Mouse (Mus musculus) heart, embryonic 13.5 days (tissue): ENCODE data around the gene Sapcd1. TPM values are rescaled to one million over a fixed set of nuclear protein-coding genes. Genes with fewer than 3 reads are reported as not detected.

Source experiments
- ATAC-seq: fragments of 200-750 bp; cut with Nextera tagmentation; 2 replicates; pipeline ENCODE4 v1.8.0; 2017; ENCODE audit warnings: moderate TSS enrichment; ENCODE audit not compliant: insufficient number of reproducible peaks, low FRiP score, low TSS enrichment; ENCODE audit errors: extremely low read depth
- H3K27ac ChIP-seq: fragments of 300-500 bp; sonication (generic); replicated peaks from 2 replicates; pipeline ENCODE4 v1.5.1; 2015; ENCODE audit warnings: moderate library complexity, mild to moderate bottlenecking, inconsistent platforms
- H3K27me3 ChIP-seq: fragments of 300-500 bp; sonication (generic); replicated peaks from 2 replicates; pipeline ENCODE4 v1.6.1; 2015; ENCODE audit warnings: mild to moderate bottlenecking, inconsistent platforms
- H3K36me3 ChIP-seq: fragments of 300-500 bp; sonication (generic); 2 replicates; pipeline ENCODE4 v1.6.1; 2015; ENCODE audit warnings: mild to moderate bottlenecking, inconsistent platforms
- H3K4me1 ChIP-seq: fragments of 300-500 bp; sonication (generic); 2 replicates; pipeline ENCODE4 v1.6.1; 2015; ENCODE audit warnings: inconsistent platforms
- H3K4me2 ChIP-seq: fragments of 300-500 bp; sonication (generic); 2 replicates; pipeline ENCODE4 v1.6.1; 2015; ENCODE audit warnings: inconsistent platforms, mild to moderate bottlenecking, moderate library complexity
- H3K4me3 ChIP-seq: fragments of 300-500 bp; sonication (generic); 2 replicates; pipeline ENCODE4 v1.5.1; 2015; ENCODE audit warnings: moderate library complexity, mild to moderate bottlenecking, inconsistent platforms
- H3K9ac ChIP-seq: fragments of 300-500 bp; sonication (generic); 2 replicates; pipeline ENCODE4 v1.6.1; 2015; ENCODE audit warnings: inconsistent platforms, mild to moderate bottlenecking, moderate library complexity
- H3K9me3 ChIP-seq: fragments of 300-500 bp; sonication (generic); 2 replicates; pipeline ENCODE4 v1.6.1; 2016; ENCODE audit warnings: inconsistent platforms
- WGBS: fragments of 180-500 bp; shearing (Covaris S2); methylation state at CpG from one replicate; pipeline ENCODE4 v1.1.7; 2015; ENCODE audit warnings: mixed read lengths; 5-methylcytosine and 5-hydroxymethylcytosine counted together
- polyA plus RNA-seq: library from polyadenylated mRNA; unstranded; fragments of >200 nt; fragmentation: Nextera tagmentation; extraction: Ambion mirVana; gene quantifications from 2 replicates; pipeline ENCODE4 v1.2.1, GENCODE M21; 2015

Gene Sapcd1
- 3.2 and 4.2 TPM in 2 replicates for polyA plus RNA-seq

DNA sequence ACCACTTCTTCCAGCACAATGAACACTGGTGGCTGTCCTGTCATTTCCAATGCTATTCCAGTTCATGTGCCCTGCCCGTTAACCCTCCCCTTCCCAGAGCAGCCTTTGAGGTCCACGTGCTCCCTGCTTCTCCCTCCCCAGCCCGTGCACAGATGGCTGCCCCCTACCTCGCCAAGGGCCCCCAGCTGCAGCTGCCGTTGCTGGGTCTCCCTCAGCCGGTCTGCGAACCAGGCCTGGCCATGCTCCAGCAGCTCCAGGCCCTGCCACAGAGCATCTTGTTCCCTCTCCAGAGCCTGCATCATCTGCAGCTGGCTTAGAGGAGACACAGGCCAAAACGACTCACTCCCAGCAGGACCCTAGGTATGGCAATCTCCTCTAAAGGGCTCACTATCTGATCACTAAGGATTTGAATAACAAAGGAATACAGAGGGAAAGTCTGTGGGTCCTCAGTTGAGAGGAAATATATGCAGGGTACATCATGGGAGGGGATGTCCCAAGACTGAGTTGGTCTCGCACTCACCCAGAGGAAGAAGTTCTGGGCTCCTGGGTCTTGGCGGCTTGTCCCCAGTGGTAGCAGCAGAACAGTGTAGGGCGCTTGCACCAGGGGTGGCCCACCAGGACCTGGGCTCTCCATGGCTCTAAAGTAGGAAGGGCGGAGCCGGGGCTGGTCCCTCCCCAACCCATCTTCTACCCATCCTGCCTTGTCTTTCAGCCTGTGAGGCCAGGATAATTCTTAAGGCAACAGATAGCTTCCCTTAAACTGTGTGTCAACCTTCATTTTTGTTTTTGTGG lies at the start of gene Sapcd1:
Gene Sapcd1 (minus strand): TSS at position 740 of the 792 bp plus-strand sequence.
- 0 out of 2 replicates have a peak within 1 kb of the TSS, but pooled peaks have one; percentile 6 for H3K4me3 ChIP-seq
- no peaks in the 10 kb centered on the region for H3K9me3 ChIP-seq
- peaks cover 63% of the 10 kb centered on the region for H3K4me1 ChIP-seq
- H3K9ac ChIP-seq: peak within 1 kb of the TSS; percentile 53
- H3K27me3 ChIP-seq: 0 out of 2 replicates have a peak, but pooled peaks cover 4% of the 10 kb centered on the region
- H3K36me3 ChIP-seq: no peaks in the 10 kb centered on the region
- 37% methylated on average over 13 of the region's 13 CpGs for WGBS
- peak within 1 kb of the TSS; percentile 36 for H3K4me2 ChIP-seq
- no peak for ATAC-seq
- 0 out of 2 replicates have a peak within 1 kb of the TSS, but pooled peaks have one; percentile 21 for H3K27ac ChIP-seq

DNA sequence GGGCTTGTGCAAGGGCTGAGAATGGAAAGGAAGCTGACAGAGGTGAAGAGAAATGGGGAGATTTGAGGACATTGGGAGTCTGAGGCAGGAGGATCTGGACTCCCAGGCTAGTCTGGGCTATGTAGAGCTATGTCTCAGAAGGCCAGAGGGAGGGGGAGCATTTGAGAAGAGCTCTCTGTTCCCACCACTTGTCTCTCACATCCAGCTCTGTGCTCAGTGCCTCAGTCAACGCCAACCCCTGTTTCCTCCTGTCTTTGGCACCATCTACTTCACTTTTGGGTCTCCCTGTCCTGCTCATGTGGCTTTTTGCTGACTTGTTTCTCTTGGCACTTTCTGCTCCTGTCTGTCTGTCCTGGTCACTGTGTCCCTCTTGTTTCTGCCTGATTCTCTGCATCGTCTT lies 49.5 kb upstream of the Sapcd1 start:
- peaks cover 20% of the 10 kb centered on the region for H3K27me3 ChIP-seq
- H3K27ac ChIP-seq: peak overlapping the region; percentile 13; the same call in 1 of the 2 replicates
- H3K4me2 ChIP-seq: peak overlapping the region; percentile 67
- H3K4me1 ChIP-seq: peaks cover 29% of the 10 kb centered on the region
- 36% methylated on average over 2 of the region's 2 CpGs for WGBS
- H3K36me3 ChIP-seq: no peaks in the 10 kb centered on the region
- H3K4me3 ChIP-seq: peak overlapping the region; percentile 41
- no peak for ATAC-seq
- peak overlapping the region; percentile 70 for H3K9ac ChIP-seq
- H3K9me3 ChIP-seq: peaks cover 2% of the 10 kb centered on the region; the same call in 1 of the 2 replicates

DNA sequence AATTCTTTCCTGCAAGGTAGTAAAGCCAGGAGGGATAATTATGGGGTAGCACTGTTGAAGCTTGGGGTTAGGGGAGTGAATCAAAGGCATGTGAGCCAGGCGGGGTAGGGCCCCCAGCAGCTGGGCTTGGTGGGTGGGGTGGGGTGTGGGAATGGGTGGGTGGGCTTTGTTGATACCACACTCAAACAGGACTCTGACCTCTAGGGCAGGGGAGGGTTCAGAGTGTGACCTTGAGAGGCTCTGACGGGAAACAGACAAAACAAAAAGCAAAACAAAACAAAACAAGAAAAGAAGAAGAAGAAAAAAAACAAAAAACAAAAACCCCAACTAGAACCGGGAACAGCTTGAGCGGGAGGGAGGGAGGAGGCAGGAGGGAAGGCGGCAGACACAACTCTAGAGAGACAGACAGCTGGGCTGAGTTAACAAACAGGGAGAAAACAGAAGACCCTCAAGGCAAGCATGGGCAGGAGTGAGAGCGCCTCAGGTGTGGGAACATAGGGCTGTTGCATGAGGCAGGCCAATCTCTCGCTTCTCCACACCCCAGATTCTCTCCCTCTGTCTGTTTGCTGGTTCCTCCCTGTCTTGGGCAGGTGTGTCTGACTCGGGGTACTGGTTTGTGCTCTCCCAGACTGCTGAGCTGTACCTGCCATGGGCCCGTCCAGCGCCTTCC lies 48.8 kb upstream of the Sapcd1 start, which contains the start of gene Ly6g6e:
Gene Ly6g6e (plus strand): TSS at position 396 of the 670 bp plus-strand sequence.
- H3K4me3 ChIP-seq: peak within 1 kb of the TSS; percentile 41
- peaks cover 29% of the 10 kb centered on the region for H3K4me1 ChIP-seq
- WGBS: 36% methylated on average over 10 of the region's 10 CpGs
- H3K27ac ChIP-seq: peak within 1 kb of the TSS; percentile 13; the same call in 1 of the 2 replicates
- H3K4me2 ChIP-seq: peak within 1 kb of the TSS; percentile 67
- no peak for ATAC-seq
- H3K9me3 ChIP-seq: peaks cover 2% of the 10 kb centered on the region; the same call in 1 of the 2 replicates
- peaks cover 15% of the 10 kb centered on the region for H3K27me3 ChIP-seq
- H3K36me3 ChIP-seq: no peaks in the 10 kb centered on the region
- H3K9ac ChIP-seq: peak within 1 kb of the TSS; percentile 70

DNA sequence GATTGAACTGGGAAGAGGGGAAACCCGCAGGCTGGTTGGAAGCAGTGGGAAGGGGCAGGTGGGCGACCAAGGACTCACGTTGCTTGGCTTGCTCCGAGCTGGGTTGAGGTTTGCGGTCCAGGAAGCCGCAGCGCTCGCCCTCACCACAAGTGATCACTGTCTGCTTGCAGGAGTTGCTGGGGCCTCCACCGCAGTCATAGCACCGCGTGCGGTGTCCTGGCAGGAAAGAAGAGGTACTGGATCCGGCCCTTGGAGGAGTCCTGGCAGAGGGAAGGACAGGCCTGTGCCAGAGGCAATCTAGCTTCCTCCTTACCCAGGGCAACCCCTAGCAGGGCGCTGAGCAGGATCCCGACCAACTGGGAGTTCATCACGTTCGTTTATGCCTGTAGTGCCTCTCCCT lies 46.3 kb upstream of the Sapcd1 start:
- no peak overlapping the region for H3K27ac ChIP-seq
- no peak for ATAC-seq
- peaks cover 22% of the 10 kb centered on the region for H3K4me1 ChIP-seq
- H3K27me3 ChIP-seq: peaks cover 11% of the 10 kb centered on the region
- no peak overlapping the region for H3K4me2 ChIP-seq
- H3K4me3 ChIP-seq: no peak overlapping the region
- H3K9ac ChIP-seq: 0 out of 2 replicates have a peak overlapping the region, but pooled peaks have one; percentile 37
- WGBS: 49% methylated on average over 17 of the region's 17 CpGs
- H3K36me3 ChIP-seq: no peaks in the 10 kb centered on the region
- peaks cover 2% of the 10 kb centered on the region; the same call in 1 of the 2 replicates for H3K9me3 ChIP-seq

DNA sequence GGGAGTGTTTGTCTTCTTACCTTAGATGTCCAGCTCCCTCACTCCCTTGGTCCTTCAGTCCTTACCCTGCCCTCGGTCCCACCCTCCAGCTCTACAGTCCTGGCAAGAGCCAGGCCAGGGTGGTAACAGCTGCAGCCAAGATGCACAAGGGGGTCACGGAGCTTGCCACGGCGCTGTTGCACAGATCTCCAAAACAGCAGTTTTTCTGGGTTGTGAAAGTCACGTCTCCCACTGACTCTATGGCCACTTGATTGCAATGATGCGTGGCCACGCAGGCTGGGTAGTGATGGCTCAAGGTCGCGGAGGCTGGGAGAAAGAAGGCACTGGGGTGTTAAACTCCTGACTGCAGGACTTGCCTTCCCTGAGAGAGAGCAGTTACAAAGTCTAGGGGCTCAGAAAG lies 43.6 kb upstream of the Sapcd1 start:
- Histone ChIP-seq H3K27me3 (peaks cover 32% of the 10 kb centered on the region), H3K4me3 (no peak overlapping the region), H3K36me3 (no peaks in the 10 kb centered on the region), H3K4me1 (peaks cover 6% of the 10 kb centered on the region; the same call in 1 of the 2 replicates), H3K27ac (no peak overlapping the region), H3K4me2 (no peak overlapping the region), H3K9me3 (peaks cover 2% of the 10 kb centered on the region; the same call in 1 of the 2 replicates), H3K9ac (no peak overlapping the region)
- 71% methylated on average over 9 of the region's 9 CpGs for WGBS
- ATAC-seq: no peak

DNA sequence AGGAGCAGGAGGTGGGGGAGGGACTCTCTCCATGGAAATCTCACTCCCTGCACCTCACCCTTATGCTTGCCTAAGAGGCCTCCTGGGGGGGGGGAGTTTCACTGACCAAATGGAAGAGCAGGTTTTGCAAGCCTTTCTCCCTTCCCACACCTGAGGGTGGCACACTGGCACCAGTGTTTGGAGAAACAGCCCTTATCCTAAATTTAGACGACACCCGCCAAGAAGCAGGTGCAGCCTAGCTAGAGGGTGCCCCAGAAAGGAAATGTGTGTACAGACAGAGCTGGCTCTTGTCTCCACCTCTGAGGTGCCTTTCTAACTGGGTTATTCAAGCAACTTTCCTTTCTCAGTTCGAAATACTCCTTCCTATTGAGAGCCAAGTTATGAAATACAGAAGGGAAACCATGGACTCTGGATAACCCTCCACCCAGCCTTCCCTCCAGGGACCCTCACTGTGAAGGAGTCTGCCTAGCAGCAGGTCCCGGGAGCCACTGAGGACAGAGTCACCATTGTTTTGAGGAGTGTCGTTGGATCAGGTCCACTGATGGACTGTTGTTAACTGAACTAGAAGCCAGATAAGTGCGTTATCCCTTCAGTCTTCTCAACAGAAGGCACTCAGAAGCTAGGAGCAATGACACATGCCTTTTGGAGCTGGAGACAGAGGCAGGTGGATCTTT lies 42.9 kb upstream of the Sapcd1 start:
- H3K27ac ChIP-seq: no peak overlapping the region
- 38% methylated on average over 6 of the region's 6 CpGs for WGBS

DNA sequence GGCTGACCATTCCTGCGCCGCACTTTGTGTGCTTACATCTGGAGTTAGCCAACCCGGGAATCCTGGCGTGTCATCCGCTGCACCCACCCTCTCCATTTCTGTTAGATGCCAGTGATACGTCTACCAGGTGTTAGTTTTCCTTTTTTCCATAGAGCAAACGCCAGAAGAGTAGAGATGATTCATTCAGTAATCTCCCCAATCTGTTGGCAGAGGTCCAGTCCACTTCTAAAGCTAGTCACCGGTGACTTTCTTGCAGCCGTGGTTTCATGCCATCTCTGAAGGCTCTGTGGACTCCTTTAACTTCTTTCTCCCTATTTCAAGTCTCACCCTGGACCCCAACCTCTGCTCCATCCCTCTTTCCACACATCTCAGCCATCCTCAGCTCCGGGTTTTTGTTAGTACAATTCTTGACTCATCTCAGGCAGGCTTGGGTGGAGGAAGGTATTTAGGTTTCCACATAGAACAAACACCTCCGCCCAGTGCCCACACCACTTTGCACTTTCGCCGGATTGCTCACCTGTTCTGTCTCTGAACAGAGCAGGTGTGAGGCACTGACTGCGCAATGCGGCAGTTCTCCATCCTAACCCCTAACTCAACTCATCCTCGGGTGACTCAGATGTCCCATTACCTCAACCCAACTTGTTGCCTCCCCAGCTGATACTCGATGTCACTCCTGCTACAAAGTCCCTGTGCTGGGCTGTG lies 40.5 kb upstream of the Sapcd1 start:
- ATAC-seq: no peak
- no peak overlapping the region for H3K9ac ChIP-seq
- 69% methylated on average over 17 of the region's 17 CpGs for WGBS
- H3K4me2 ChIP-seq: no peak overlapping the region
- peaks cover 28% of the 10 kb centered on the region for H3K4me1 ChIP-seq
- H3K27ac ChIP-seq: no peak overlapping the region
- no peak overlapping the region for H3K4me3 ChIP-seq
- peaks cover 63% of the 10 kb centered on the region for H3K27me3 ChIP-seq
- no peaks in the 10 kb centered on the region for H3K9me3 ChIP-seq
- 0 out of 2 replicates have a peak, but pooled peaks cover under 1% of the 10 kb centered on the region for H3K36me3 ChIP-seq

More for the DNA sequence above, 42.9 kb upstream of the Sapcd1 start:
- Histone ChIP-seq H3K4me2 (no peak overlapping the region), H3K4me3 (no peak overlapping the region), H3K27me3 (peaks cover 40% of the 10 kb centered on the region), H3K4me1 (peaks cover 11% of the 10 kb centered on the region), H3K9ac (no peak overlapping the region), H3K9me3 (peaks cover 2% of the 10 kb centered on the region; the same call in 1 of the 2 replicates), H3K36me3 (no peaks in the 10 kb centered on the region)
- no peak for ATAC-seq

DNA sequence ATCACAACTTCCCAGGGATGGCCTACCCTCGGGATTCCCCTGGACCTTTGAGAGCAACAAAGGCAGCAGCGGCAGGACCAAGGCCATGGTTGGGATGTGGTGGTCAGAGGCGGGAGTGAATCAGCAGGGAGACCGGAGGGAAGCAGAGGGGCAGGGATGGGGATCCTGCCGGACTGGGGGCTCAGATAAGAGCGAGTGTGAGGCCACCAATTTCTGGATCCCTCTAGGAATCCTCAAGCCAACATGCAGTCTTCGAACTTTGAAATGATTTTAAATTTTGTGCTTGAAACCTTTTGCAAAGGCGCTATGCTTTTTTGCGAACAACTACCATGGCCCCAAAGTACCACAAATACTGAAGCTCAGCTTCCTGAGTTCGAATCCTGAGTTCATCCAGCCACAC lies 38.3 kb upstream of the Sapcd1 start, which contains the start of gene Mpig6b:
Gene Mpig6b (minus strand): TSS at position 101 of the 400 bp plus-strand sequence.
- H3K4me3 ChIP-seq: peak within 1 kb of the TSS; percentile 47
- no peak for ATAC-seq
- H3K9ac ChIP-seq: peak within 1 kb of the TSS; percentile 71
- peaks cover 35% of the 10 kb centered on the region for H3K4me1 ChIP-seq
- peaks cover 23% of the 10 kb centered on the region for H3K36me3 ChIP-seq
- H3K27ac ChIP-seq: no peak within 1 kb of the TSS
- H3K9me3 ChIP-seq: no peaks in the 10 kb centered on the region
- peak within 1 kb of the TSS; percentile 77 for H3K4me2 ChIP-seq
- peaks cover 67% of the 10 kb centered on the region for H3K27me3 ChIP-seq
- 38% methylated on average over 10 of the region's 10 CpGs for WGBS

DNA sequence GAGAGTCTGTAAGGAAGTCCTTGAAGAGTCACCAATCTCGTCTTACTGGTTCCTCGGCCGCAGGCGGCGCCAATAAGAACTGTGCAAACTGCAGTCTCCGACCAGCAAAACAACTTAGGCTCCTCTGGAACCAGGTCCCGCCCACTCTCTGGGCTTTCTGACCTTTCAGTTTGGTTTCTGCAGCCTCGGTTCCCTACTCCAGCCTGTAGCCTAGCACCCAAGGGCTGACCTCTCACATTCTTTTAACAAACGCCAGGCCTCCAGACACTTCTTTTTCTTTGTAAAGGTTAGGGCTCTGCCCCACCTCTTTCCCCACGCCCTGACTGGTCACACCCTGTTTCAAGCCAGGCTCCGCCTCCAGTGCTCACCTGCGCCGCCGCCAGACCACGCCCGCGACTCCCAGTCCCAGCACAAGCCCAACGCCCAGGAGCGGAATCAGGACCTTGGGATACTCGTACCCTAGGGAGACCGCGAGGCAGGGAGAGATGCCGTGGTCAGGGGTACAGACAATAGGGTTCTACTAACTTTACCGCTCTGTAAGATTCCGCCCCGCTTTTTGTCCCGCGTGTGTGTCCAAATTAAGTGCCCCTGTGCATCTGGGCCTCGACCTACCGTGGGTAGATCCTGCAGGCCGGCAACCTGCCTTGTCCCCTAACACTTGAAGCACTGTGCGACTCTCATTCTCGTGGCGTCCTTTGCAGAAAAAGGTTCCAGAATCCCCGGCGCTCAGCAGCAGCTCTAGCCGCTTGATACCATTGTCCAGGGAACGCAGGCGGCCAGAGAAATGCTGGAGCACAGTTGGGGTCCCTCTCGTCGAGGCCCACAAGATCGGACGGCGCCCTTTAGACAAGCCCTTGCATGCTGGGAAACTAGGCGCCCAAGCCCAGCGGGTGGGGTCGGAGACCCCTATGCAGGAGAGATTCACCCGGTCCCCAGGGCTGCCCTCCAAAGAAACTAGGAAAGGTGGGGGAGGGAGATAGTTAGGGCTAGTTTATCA lies 37.4 kb upstream of the Sapcd1 start, which contains the start of gene Ly6g6c:
Gene Ly6g6c (plus strand): TSS at position 438 of the 997 bp plus-strand sequence.
- Histone ChIP-seq H3K4me3 (peak within 1 kb of the TSS; percentile 47), H3K27me3 (peaks cover 67% of the 10 kb centered on the region), H3K9ac (peak within 1 kb of the TSS; percentile 71), H3K4me2 (peak within 1 kb of the TSS; percentile 77), H3K9me3 (no peaks in the 10 kb centered on the region), H3K27ac (no peak within 1 kb of the TSS; the same call in 1 of the 2 replicates), H3K36me3 (peaks cover 30% of the 10 kb centered on the region), H3K4me1 (peaks cover 37% of the 10 kb centered on the region)
- 2% methylated on average over 48 of the region's 48 CpGs for WGBS
- ATAC-seq: no peak; the same call in 1 of the 2 replicates
